Mouse (Mus musculus) ES-Bruce4 (cell line): ENCODE measurements at regions not wholly inside any gene's neighbourhood (a gene's known extent, or its start where the extent isn't known, plus 50 kb on each side); places are given as distances from the start of the nearest gene placed in this dataset.

Experiments
- CTCF ChIP-seq: IDR thresholded peaks from one replicate; pipeline ENCODE4 v1.8.1; 2011; ENCODE audit warnings: low read depth, low read length
- POLR2A ChIP-seq: IDR thresholded peaks from one replicate; pipeline ENCODE4 v1.8.1; 2011; ENCODE audit warnings: low read length; ENCODE audit not compliant: insufficient read depth

GRCm38 (mm10) chr2:180402851-180403459 is 53.1 kb upstream of the Slco4a1 start:
- no peak for TF ChIP-seq CTCF
- no peak for TF ChIP-seq POLR2A
